Mouse (Mus musculus) myocyte (in vitro differentiated cells): ENCODE measurements around the gene Tmem151b.
A peak's percentile ranks its signal among the peaks of the same experiment; 100 is the strongest.

Experiments
- E2F4 ChIP-seq: IDR thresholded peaks from one replicate; pipeline ENCODE4 v1.6.1; 2011; ENCODE audit warnings: mild to moderate bottlenecking, control low read depth, moderate library complexity; ENCODE audit not compliant: insufficient read depth
- MYOD1 ChIP-seq, 3 experiments: IDR thresholded peaks; one replicate each; pipeline ENCODE4 v1.6.1; 2011; ENCODE audit warnings: control low read depth in 2 of 3, low read depth in 2 of 3, mild to moderate bottlenecking in 2 of 3, moderate library complexity in 1 of 3; ENCODE audit not compliant: insufficient read length in 2 of 3, control insufficient read depth in 1 of 3

GRCm38 (mm10) chr17:45595736-45596390 is 46.4 kb upstream of the Tmem151b start:
- TF ChIP-seq E2F4 = no peak
- TF ChIP-seq MYOD1 (IDR thresholded peaks at IDR 0.05; ENCODE audit: control insufficient read depth in 1 of 3, insufficient read length in 2 of 3, low read depth in 2 of 3) = peak in 1 of 3 experiments; percentile 15
